Mouse (Mus musculus) bone marrow, adult 2 months (tissue): Measurements from ENCODE around the gene Sdk2. TPM values are rescaled to one million over a fixed set of nuclear protein-coding genes. Genes with fewer than 3 reads are reported as not detected.

Experiments used
- H3K27ac ChIP-seq: fragments of 200-500 bp; 2 replicates; pipeline ENCODE4 v1.5.1; 2012; ENCODE audit warnings: low read depth, mild to moderate bottlenecking, control low read depth, inconsistent platforms, low read length; ENCODE audit not compliant: control insufficient read depth, poor library complexity, insufficient read depth
- H3K4me1 ChIP-seq: fragments of 200-500 bp; 2 replicates; pipeline ENCODE4 v1.6.1; 2011; ENCODE audit warnings: low read length; ENCODE audit not compliant: control insufficient read depth, insufficient read depth
- H3K4me3 ChIP-seq: fragments of 200-500 bp; replicated peaks from 2 replicates; pipeline ENCODE3; 2011; ENCODE audit warnings: mild to moderate bottlenecking, low read depth, low read length, control low read depth; ENCODE audit not compliant: control insufficient read depth
- CTCF ChIP-seq: fragments of 200-500 bp; IDR thresholded peaks from 2 replicates; pipeline ENCODE4 v1.5.1; 2011; ENCODE audit warnings: low read length, control low read depth; ENCODE audit not compliant: control insufficient read depth, insufficient read depth
- POLR2A ChIP-seq: fragments of 200-500 bp; IDR thresholded peaks from 2 replicates; pipeline ENCODE4 v1.6.1; 2011; ENCODE audit warnings: low read depth, mild to moderate bottlenecking, control low read depth, low read length, borderline replicate concordance; ENCODE audit not compliant: control insufficient read depth
- WGBS: fragments of 180-500 bp; shearing (Covaris S2); methylation state at CpG from one replicate; pipeline ENCODE4 v1.1.7; 2018; 5-methylcytosine and 5-hydroxymethylcytosine counted together
- polyA plus RNA-seq: library from polyadenylated mRNA; stranded (reverse); fragments of >200 nt; gene quantifications from 2 replicates; pipeline ENCODE4 v1.2.4, GENCODE M21; 2011; ENCODE audit warnings: low replicate concordance; ENCODE audit not compliant: missing spikeins, insufficient read depth, insufficient read length

Gene Sdk2
- polyA plus RNA-seq, 1 experiment: 0.17 TPM

- 76% methylated on average over 8 of the region's 8 CpGs for WGBS
- Histone ChIP-seq H3K27ac (no peak overlapping the region), H3K4me1 (no peaks in the 10 kb centered on the region), H3K4me3 (no peak overlapping the region)
- TF ChIP-seq POLR2A (no peak), CTCF (no peak)
Observed at GRCm38 (mm10) chr11:113851750-113852149, 215.1 kb downstream of the Sdk2 start.

GRCm38 (mm10) chr11:113849322-113849721 is 217.5 kb downstream of the Sdk2 start:
- TF ChIP-seq POLR2A: no peak
- TF ChIP-seq CTCF: no peak
- 68% methylated on average over 7 of the region's 7 CpGs for WGBS
- no peaks in the 10 kb centered on the region for H3K4me1 ChIP-seq
- no peak overlapping the region for H3K4me3 ChIP-seq
- no peak overlapping the region for H3K27ac ChIP-seq

GRCm38 (mm10) chr11:113843920-113844319 is 222.9 kb downstream of the Sdk2 start:
- H3K4me3 ChIP-seq: no peak overlapping the region
- no peak overlapping the region for H3K27ac ChIP-seq
- no peak for TF ChIP-seq POLR2A
- no peak for TF ChIP-seq CTCF
- WGBS: 72% methylated on average over 6 of the region's 6 CpGs
- H3K4me1 ChIP-seq: no peaks in the 10 kb centered on the region

- 90% methylated on average over 11 of the region's 11 CpGs for WGBS
- Histone ChIP-seq H3K27ac (no peak overlapping the region), H3K4me3 (no peak overlapping the region), H3K4me1 (no peaks in the 10 kb centered on the region)
- TF ChIP-seq POLR2A (no peak), CTCF (no peak)
Observed at GRCm38 (mm10) chr11:113842879-113843278, 224.0 kb downstream of the Sdk2 start.

GRCm38 (mm10) chr11:113831608-113832007 is 235.2 kb downstream of the Sdk2 start:
- TF ChIP-seq POLR2A (no peak), CTCF (no peak)
- Histone ChIP-seq H3K27ac (no peak overlapping the region), H3K4me3 (no peak overlapping the region), H3K4me1 (no peaks in the 10 kb centered on the region)
- 40% methylated on average over 6 of the region's 6 CpGs for WGBS

GRCm38 (mm10) chr11:113828081-113828554 is 238.7 kb downstream of the Sdk2 start:
- no peak overlapping the region for H3K4me3 ChIP-seq
- 40% methylated on average over 24 of the region's 24 CpGs for WGBS
- TF ChIP-seq CTCF (no peak), POLR2A (no peak)
- no peak overlapping the region for H3K27ac ChIP-seq
- no peaks in the 10 kb centered on the region for H3K4me1 ChIP-seq

- H3K4me1 ChIP-seq: no peaks in the 10 kb centered on the region
- TF ChIP-seq POLR2A (no peak), CTCF (no peak)
- no peak overlapping the region for H3K4me3 ChIP-seq
- 67% methylated on average over 10 of the region's 10 CpGs for WGBS
- no peak overlapping the region for H3K27ac ChIP-seq
Observed at GRCm38 (mm10) chr11:113820005-113820404, 246.8 kb downstream of the Sdk2 start.

- TF ChIP-seq CTCF: no peak
- TF ChIP-seq POLR2A: no peak
- no peaks in the 10 kb centered on the region for H3K4me1 ChIP-seq
- H3K4me3 ChIP-seq: no peak overlapping the region
- WGBS: 38% methylated on average over 1 of the region's 1 CpGs
- no peak overlapping the region for H3K27ac ChIP-seq
Observed at GRCm38 (mm10) chr11:113819001-113819400, 247.8 kb downstream of the Sdk2 start.

GRCm38 (mm10) chr11:113816971-113817548 is 249.8 kb downstream of the Sdk2 start:
- TF ChIP-seq POLR2A (no peak), CTCF (no peak)
- Histone ChIP-seq H3K4me1 (no peaks in the 10 kb centered on the region), H3K27ac (no peak overlapping the region), H3K4me3 (no peak overlapping the region)
- WGBS: 73% methylated on average over 12 of the region's 12 CpGs
